Mouse (Mus musculus) embryonic fibroblast, embryonic 13.5 days (primary cell): Measurements from ENCODE around the gene Anapc4. TPM values are rescaled to one million over a fixed set of nuclear protein-coding genes. Genes with fewer than 3 reads are reported as not detected.

Experiments
- H3K27ac ChIP-seq: 2 replicates; pipeline ENCODE4 v1.5.1; 2012; ENCODE audit warnings: low read length, control low read depth, inconsistent platforms; ENCODE audit not compliant: insufficient read depth
- H3K4me1 ChIP-seq: 2 replicates; pipeline ENCODE4 v1.6.1; 2011; ENCODE audit warnings: low read length; ENCODE audit not compliant: control insufficient read depth, insufficient read depth
- H3K4me3 ChIP-seq: 2 replicates; pipeline ENCODE4 v1.5.1; 2011; ENCODE audit warnings: mild to moderate bottlenecking, control low read depth, low read length; ENCODE audit not compliant: insufficient read depth
- CTCF ChIP-seq: IDR thresholded peaks from 2 replicates; pipeline ENCODE4 v1.5.1; 2011; ENCODE audit warnings: mild to moderate bottlenecking, control low read depth, low read length, moderate library complexity, borderline replicate concordance; ENCODE audit not compliant: insufficient read depth
- POLR2A ChIP-seq: IDR thresholded peaks from 2 replicates; pipeline ENCODE4 v1.6.1; 2011; ENCODE audit warnings: low read depth, mild to moderate bottlenecking, control low read depth, low read length, moderate library complexity
- polyA plus RNA-seq: library from polyadenylated mRNA; stranded (reverse); fragments of >200 nt; gene quantifications from 2 replicates; pipeline ENCODE4 v1.2.4, GENCODE M21; 2011; ENCODE audit warnings: low read depth; ENCODE audit not compliant: missing spikeins, insufficient read length

Gene Anapc4
- polyA plus RNA-seq, 1 experiment, result 146 TPM

- no peak for TF ChIP-seq POLR2A
- TF ChIP-seq CTCF, result no peak
- Histone ChIP-seq H3K4me1 (peaks cover 3% of the 10 kb centered on the region), H3K4me3 (no peak overlapping the region), H3K27ac (0 out of 2 replicates have a peak overlapping the region, but pooled peaks have one; percentile 24)
Observed at GRCm38 (mm10) chr5:52866361-52867155, 32.7 kb downstream of the Anapc4 start.

DNA sequence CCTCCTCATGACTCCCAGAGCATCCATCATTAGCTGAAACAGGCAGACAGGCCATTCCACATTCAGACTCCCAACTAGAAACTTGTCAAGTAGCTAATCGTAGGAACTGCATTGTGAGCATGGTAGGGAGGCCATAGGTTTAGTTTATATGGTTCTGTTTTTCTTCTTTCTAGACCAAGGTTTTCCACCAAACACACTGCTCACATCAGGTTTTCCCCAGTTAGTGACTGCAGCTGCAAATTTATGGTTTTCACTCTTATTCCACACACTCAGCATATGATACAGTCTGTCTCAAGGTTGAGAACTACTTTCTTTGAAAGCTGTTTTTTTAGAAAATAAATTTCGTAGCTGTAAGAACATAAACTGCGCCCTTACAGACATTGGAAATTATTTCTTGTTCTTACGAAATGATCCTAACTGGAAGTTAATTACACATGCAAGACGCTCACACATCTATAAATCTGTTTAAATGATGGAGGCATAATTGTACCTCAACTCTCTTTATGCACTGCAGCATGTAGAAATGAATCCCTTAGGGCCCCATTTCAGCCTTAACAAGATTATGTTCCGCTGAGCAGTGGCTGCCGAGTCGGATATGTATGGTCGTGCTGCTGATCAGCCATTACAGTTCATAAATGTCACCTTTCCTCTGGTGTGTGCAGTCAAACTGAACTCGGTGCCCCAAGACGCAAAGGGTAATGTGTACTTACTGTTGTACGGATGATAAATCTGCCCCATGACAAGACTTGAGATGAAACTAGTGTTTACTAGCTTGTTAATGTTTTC lies 35.3 kb downstream of the Anapc4 start:
- H3K4me3 ChIP-seq, result no peak overlapping the region
- H3K27ac ChIP-seq, result no peak overlapping the region
- TF ChIP-seq CTCF (no peak), POLR2A (no peak)
- H3K4me1 ChIP-seq, result peaks cover 3% of the 10 kb centered on the region

GRCm38 (mm10) chr5:52871461-52871860 lies 37.6 kb downstream of the Anapc4 start:
- Histone ChIP-seq H3K27ac (no peak overlapping the region), H3K4me3 (no peak overlapping the region), H3K4me1 (peaks cover under 1% of the 10 kb centered on the region; the same call in 1 of the 2 replicates)
- no peak for TF ChIP-seq POLR2A
- no peak for TF ChIP-seq CTCF

GRCm38 (mm10) chr5:52871986-52872385 lies 38.2 kb downstream of the Anapc4 start:
- no peak overlapping the region for H3K27ac ChIP-seq
- no peak for TF ChIP-seq POLR2A
- no peak for TF ChIP-seq CTCF
- no peaks in the 10 kb centered on the region for H3K4me1 ChIP-seq
- no peak overlapping the region for H3K4me3 ChIP-seq

- TF ChIP-seq CTCF (peak; percentile 75; the same call in 1 of the 2 replicates), POLR2A (no peak)
- Histone ChIP-seq H3K4me1 (no peaks in the 10 kb centered on the region), H3K4me3 (no peak overlapping the region), H3K27ac (no peak overlapping the region)
Observed at GRCm38 (mm10) chr5:52878847-52879246, 45.0 kb downstream of the Anapc4 start.

GRCm38 (mm10) chr5:52879926-52880325 lies 46.1 kb downstream of the Anapc4 start:
- no peaks in the 10 kb centered on the region for H3K4me1 ChIP-seq
- TF ChIP-seq POLR2A, result no peak
- no peak for TF ChIP-seq CTCF
- H3K4me3 ChIP-seq, result no peak overlapping the region
- H3K27ac ChIP-seq, result no peak overlapping the region

- Histone ChIP-seq H3K4me3 (no peak overlapping the region), H3K27ac (no peak overlapping the region), H3K4me1 (no peaks in the 10 kb centered on the region)
- TF ChIP-seq POLR2A (no peak), CTCF (no peak)
Observed at GRCm38 (mm10) chr5:52882446-52882845, 48.6 kb downstream of the Anapc4 start.

GRCm38 (mm10) chr5:52887085-52887484 lies 53.3 kb downstream of the Anapc4 start:
- TF ChIP-seq POLR2A (no peak), CTCF (0 out of 2 replicates have a peak, but pooled peaks have one; percentile 3)
- Histone ChIP-seq H3K4me3 (no peak overlapping the region), H3K4me1 (no peaks in the 10 kb centered on the region), H3K27ac (no peak overlapping the region)

- H3K4me3 ChIP-seq, result no peak overlapping the region
- H3K27ac ChIP-seq, result no peak overlapping the region
- H3K4me1 ChIP-seq, result no peaks in the 10 kb centered on the region
- no peak for TF ChIP-seq CTCF
- TF ChIP-seq POLR2A, result no peak
Observed at GRCm38 (mm10) chr5:52889919-52890318, 56.1 kb downstream of the Anapc4 start.
